Mouse (Mus musculus) E14TG2a.4 (cell line): ENCODE measurements around the gene Gm11733.

Source experiments
- CTCF ChIP-seq: conservative IDR thresholded peaks from 2 replicates; pipeline ENCODE4 v1.5.1; 2014; ENCODE audit warnings: low read length
- NANOG ChIP-seq: IDR thresholded peaks from 2 replicates; pipeline ENCODE4 v1.6.1; 2014; ENCODE audit warnings: borderline replicate concordance, low read length, mixed read lengths
- POU5F1 ChIP-seq: IDR thresholded peaks from 2 replicates; pipeline ENCODE4 v1.6.1; 2014; ENCODE audit warnings: low read length, borderline replicate concordance

- TF ChIP-seq CTCF (no peak), POU5F1 (no peak), NANOG (no peak)
Measured at GRCm38 (mm10) chr11:117444090-117444489, 40.1 kb upstream of the Gm11733 start.
